Comparison of ENCODE assay signal across 8 mouse cellular contexts in genomic region chr7:98360621-98360990, GRCm38 (mm10). TPM values are rescaled to one million over a fixed set of nuclear protein-coding genes. Genes with fewer than 3 reads are reported as not detected.
DNase-seq lines count a peak whose midpoint lies in the region; ATAC-seq and TF ChIP-seq lines count a peak whose summit lies in the region.

No protein-coding gene starts in this region.

- H3K27me3 ChIP-seq in kidney, embryonic 14.5 days (ENCODE audit: control insufficient read depth, insufficient read depth, low read length) = no peaks in the 10 kb centered on the region
- H3K27me3 ChIP-seq in hindbrain, embryonic 14.5 days (ENCODE audit: control insufficient read depth, insufficient read depth, low read length) = no peaks in the 10 kb centered on the region
- peaks cover 10% of the 10 kb centered on the region; the same call in 1 of the 2 replicates for H3K27me3 ChIP-seq in midbrain, embryonic 12.5 days

- no peak for DNase-seq in kidney, postnatal 36 days
- DNase-seq in hindbrain, embryonic 14.5 days (ENCODE audit: low spot score) = peak; percentile 70
- DNase-seq in left cerebral cortex, postnatal 4 days = no peak

- no peak for TF ChIP-seq POLR2A in bone marrow macrophage, adult 2 months (IDR thresholded peaks at IDR 0.05; ENCODE audit: borderline replicate concordance, low read depth, low read length)

- H3K9ac ChIP-seq in kidney, embryonic 14.5 days (ENCODE audit: low read depth, low read length) = peak overlapping the region; percentile 76
- H3K9ac ChIP-seq in hindbrain, embryonic 14.5 days = peak overlapping the region; percentile 84
- peak overlapping the region; percentile 79 for H3K9ac ChIP-seq in midbrain, embryonic 12.5 days (replicated peaks)

- intact Hi-C loops in left cerebral cortex, postnatal 4 days (cut with DNase I) = loop anchor here (2.0 kb wide), 1 partner anchor 62 kb away; no protein-coding TSS in a partner anchor

- no peak for TF ChIP-seq CTCF in bone marrow macrophage, adult 2 months (IDR thresholded peaks at IDR 0.05; ENCODE audit: low read depth, low read length)

- no peaks in the 10 kb centered on the region for H3K9me3 ChIP-seq in kidney, embryonic 14.5 days (ENCODE audit: control insufficient read depth, low read length)
- H3K9me3 ChIP-seq in hindbrain, embryonic 14.5 days (ENCODE audit: control insufficient read depth, low read length) = no peaks in the 10 kb centered on the region
- no peaks in the 10 kb centered on the region for H3K9me3 ChIP-seq in midbrain, embryonic 12.5 days

- peaks cover 28% of the 10 kb centered on the region for H3K4me1 ChIP-seq in kidney, embryonic 14.5 days (ENCODE audit: control insufficient read depth, insufficient read depth, low read length)
- peaks cover 31% of the 10 kb centered on the region for H3K4me1 ChIP-seq in bone marrow macrophage, adult 2 months (ENCODE audit: control insufficient read depth, insufficient read depth, low read length)
- peaks cover 35% of the 10 kb centered on the region for H3K4me1 ChIP-seq in hindbrain, embryonic 14.5 days (replicated peaks; ENCODE audit: control insufficient read depth, insufficient read depth, low read length)
- peaks cover 40% of the 10 kb centered on the region for H3K4me1 ChIP-seq in midbrain, embryonic 12.5 days

- peak overlapping the region; percentile 64 for H3K4me3 ChIP-seq in kidney, embryonic 14.5 days (ENCODE audit: low read length)
- H3K4me3 ChIP-seq in bone marrow macrophage, adult 2 months (ENCODE audit: insufficient read depth, low read length) = peak overlapping the region; percentile 88
- H3K4me3 ChIP-seq in hindbrain, embryonic 14.5 days (replicated peaks; ENCODE audit: low read length) = peak overlapping the region; percentile 65
- peak overlapping the region; percentile 83 for H3K4me3 ChIP-seq in midbrain, embryonic 12.5 days

- WGBS in kidney, embryonic 14.5 days = under 1% methylated on average over 20 of the region's 20 CpGs
- WGBS in hindbrain, embryonic 14.5 days = 0% methylated on average over 20 of the region's 20 CpGs
- under 1% methylated on average over 20 of the region's 20 CpGs for WGBS in midbrain, embryonic 12.5 days

- peak overlapping the region; percentile 18; the same call in 1 of the 2 replicates for H3K27ac ChIP-seq in kidney, embryonic 14.5 days (ENCODE audit: low read depth, low read length)
- H3K27ac ChIP-seq in bone marrow macrophage, adult 2 months (ENCODE audit: insufficient read depth, low read depth, low read length) = peak overlapping the region; percentile 98; the same call in 1 of the 2 replicates
- peak overlapping the region; percentile 84 for H3K27ac ChIP-seq in hindbrain, embryonic 14.5 days
- peak overlapping the region; percentile 77 for H3K27ac ChIP-seq in midbrain, embryonic 12.5 days (replicated peaks)

- H3K4me2 ChIP-seq in kidney, embryonic 14.5 days (replicated peaks; ENCODE audit: low read depth, low read length) = peak overlapping the region; percentile 79
- peak overlapping the region; percentile 90 for H3K4me2 ChIP-seq in hindbrain, embryonic 14.5 days (replicated peaks)
- peak overlapping the region; percentile 97 for H3K4me2 ChIP-seq in midbrain, embryonic 12.5 days (replicated peaks)

- peak; percentile 20 for ATAC-seq in kidney, embryonic 14.5 days (ENCODE audit: low FRiP score, low TSS enrichment)
- ATAC-seq in hindbrain, embryonic 14.5 days (ENCODE audit: low FRiP score) = peak; percentile 31
- peak; percentile 8 for ATAC-seq in midbrain, embryonic 12.5 days (ENCODE audit: low FRiP score, low read depth)
- no peak for ATAC-seq in frontal cortex, adult (ENCODE audit: low TSS enrichment)
- no peak for ATAC-seq in monocyte, adult 5-6 weeks (replicated peaks; ENCODE audit: insufficient number of reproducible peaks, low FRiP score, low TSS enrichment, poor library complexity, severe bottlenecking)

- no peaks in the 10 kb centered on the region for H3K36me3 ChIP-seq in kidney, embryonic 14.5 days (ENCODE audit: control insufficient read depth, insufficient read depth, low read length)
- no peaks in the 10 kb centered on the region for H3K36me3 ChIP-seq in hindbrain, embryonic 14.5 days (replicated peaks; ENCODE audit: control insufficient read depth, insufficient read depth)
- no peaks in the 10 kb centered on the region for H3K36me3 ChIP-seq in midbrain, embryonic 12.5 days

RNA-seq across cellular contexts. Expression of gene Tsku, which starts 0.5 kb away (rescaled TPM):
- polyA plus RNA-seq in kidney, embryonic 14.5 days (2014; fragmentation: Nextera tagmentation; extraction: Ambion mirVana) = 12.6 and 12.7 TPM in 2 replicates
- polyA plus RNA-seq in bone marrow macrophage, adult 2 months (2012; ENCODE audit: insufficient read depth, insufficient read length, missing spikeins) = 39.7 and 41.3 TPM in 2 replicates
- polyA plus RNA-seq in hindbrain, embryonic 14.5 days (2014; fragmentation: Nextera tagmentation; extraction: Ambion mirVana) = 9.5 and 11.7 TPM in 2 replicates
- polyA plus RNA-seq in midbrain, embryonic 12.5 days (2016; fragmentation: Nextera tagmentation; extraction: Ambion mirVana) = 6.8 and 9.1 TPM in 2 replicates
- 10 to 100 TPM; 11.5 TPM for total RNA-seq in left cerebral cortex, postnatal 4 days (2021)
- total RNA-seq in monocyte, adult 5-6 weeks (2017) = not detected in 3 replicates

RNA-seq across cellular contexts. Expression of gene Acer3, which starts 39.6 kb away (rescaled TPM):
- 25.6 and 27.4 TPM in 2 replicates for polyA plus RNA-seq in kidney, embryonic 14.5 days (2014; fragmentation: Nextera tagmentation; extraction: Ambion mirVana)
- polyA plus RNA-seq in bone marrow macrophage, adult 2 months (2012; ENCODE audit: insufficient read depth, insufficient read length, missing spikeins) = 69.6 and 73.6 TPM in 2 replicates
- polyA plus RNA-seq in hindbrain, embryonic 14.5 days (2014; fragmentation: Nextera tagmentation; extraction: Ambion mirVana) = 27.1 and 27.4 TPM in 2 replicates
- polyA plus RNA-seq in midbrain, embryonic 12.5 days (2016; fragmentation: Nextera tagmentation; extraction: Ambion mirVana) = 16.0 and 16.5 TPM in 2 replicates
- 10 to 100 TPM; 10.1 to 10.6 TPM for total RNA-seq in left cerebral cortex, postnatal 4 days (2021)
- 111 to 164 TPM (median 121 TPM) in 3 replicates for total RNA-seq in monocyte, adult 5-6 weeks (2017)

Comparison
In these comparisons a context has a peak if more than half of its experiments do, and no peak if none do; other contexts are left out.
1. ATAC-seq: peak in kidney, embryonic 14.5 days (single experiment), hindbrain, embryonic 14.5 days (single experiment) and midbrain, embryonic 12.5 days (single experiment); none in frontal cortex, adult (single experiment) and monocyte, adult 5-6 weeks (single experiment).
2. H3K27ac ChIP-seq: peak in every context shown above with its lines; median percentile 98 in bone marrow macrophage, adult 2 months; 84 in hindbrain, embryonic 14.5 days; 77 in midbrain, embryonic 12.5 days; 18 in kidney, embryonic 14.5 days.
3. Peak in every context shown above with its lines, with median percentiles within 50 percentile points of each other: H3K4me2 ChIP-seq, H3K4me3 ChIP-seq and H3K9ac ChIP-seq.